Mouse (Mus musculus): Measurements from ENCODE around the gene Uggt1.

GRCm38 (mm10) chr1:36091246-36091645 is 153.3 kb downstream of the Uggt1 start:
- no peak for TF ChIP-seq CTCF (IDR thresholded peaks at IDR 0.05; ENCODE audit: borderline replicate concordance, extremely low read depth, insufficient read depth, insufficient read length)
- TF ChIP-seq POLR2A (IDR thresholded peaks at IDR 0.05; ENCODE audit: borderline replicate concordance, extremely low read depth, insufficient read depth, insufficient read length, poor library complexity, severe bottlenecking): no peak
